Mouse (Mus musculus): Measurements from ENCODE around the gene Gm6040.

GRCm38 (mm10) chr8:20874608-20875007 is 47.3 kb downstream of the Gm6040 start:
- no peak for TF ChIP-seq MYOD1 (IDR thresholded peaks at IDR 0.05; ENCODE audit: control insufficient read depth, insufficient read length, low read depth)
- no peak for TF ChIP-seq CTCF (IDR thresholded peaks at IDR 0.05; ENCODE audit: control insufficient read depth, insufficient read depth, insufficient read length)
- no peak for TF ChIP-seq MYOG (IDR thresholded peaks at IDR 0.05; ENCODE audit: control insufficient read depth, extremely low read depth, insufficient read length)
- TF ChIP-seq USF1 (IDR thresholded peaks at IDR 0.05; ENCODE audit: low read depth): no peak
